Mouse (Mus musculus) erythroblast, embryonic 14.5 days (primary cell): Measurements from ENCODE around the gene Dnaja2.

Experiments used
- GATA1 ChIP-seq: IDR thresholded peaks from 2 replicates; pipeline ENCODE4 v1.6.1; 2012; ENCODE audit warnings: low read length, inconsistent platforms, mixed read lengths
- TAL1 ChIP-seq: IDR thresholded peaks from 3 replicates; pipeline ENCODE4 v1.6.1; 2012; ENCODE audit warnings: low read length, inconsistent platforms, mixed read lengths

DNA sequence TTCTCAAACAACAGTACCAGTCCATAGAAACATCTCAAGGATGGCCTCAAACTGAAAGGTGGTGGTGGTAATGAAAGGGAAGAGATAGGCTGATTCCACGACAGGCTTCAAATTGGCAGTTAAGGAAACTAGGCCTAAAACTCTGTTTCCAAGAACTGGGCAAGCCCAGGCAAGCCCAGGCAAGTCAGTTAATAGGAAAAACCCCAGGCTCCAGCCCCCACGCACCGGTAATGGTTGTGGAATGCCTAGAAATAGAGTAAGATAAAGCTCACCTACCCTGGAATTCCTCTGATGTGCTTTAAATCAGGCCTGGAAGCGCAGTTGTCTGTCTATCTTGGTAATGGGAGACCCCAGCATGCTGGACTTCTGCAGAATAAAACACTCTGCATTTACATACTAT is 47.6 kb upstream of the Dnaja2 start:
- TF ChIP-seq GATA1 (no peak), TAL1 (no peak)
